Mouse (Mus musculus): Measurements from ENCODE around the gene Trrap. TPM values are rescaled to one million over a fixed set of nuclear protein-coding genes. Genes with fewer than 3 reads are reported as not detected.

Gene Trrap
- polyA plus RNA-seq, 1 experiment, result 43.0 TPM

- no peak for TF ChIP-seq FLI1 (IDR thresholded peaks at IDR 0.05; ENCODE audit: low read length)
- Histone ChIP-seq H3K4me3 (replicated peaks) (peak overlapping the region; percentile 70), H3K27me3 (replicated peaks) (peaks cover 12% of the 10 kb centered on the region), H3K4me1 (peaks cover 39% of the 10 kb centered on the region), H3K9me3 (no peaks in the 10 kb centered on the region; the same call in 1 of the 2 replicates), H3K36me3 (replicated peaks; ENCODE audit: low read length) (peaks cover 41% of the 10 kb centered on the region)
Measured at GRCm38 (mm10) chr5:144875892-144876291, 108.4 kb downstream of the Trrap start.

- peaks cover 53% of the 10 kb centered on the region for H3K36me3 ChIP-seq (replicated peaks; ENCODE audit: low read length)
- H3K27me3 ChIP-seq (replicated peaks), result peaks cover 12% of the 10 kb centered on the region
- H3K4me3 ChIP-seq (replicated peaks), result no peak overlapping the region
- H3K4me1 ChIP-seq, result peaks cover 32% of the 10 kb centered on the region
- H3K9me3 ChIP-seq, result no peaks in the 10 kb centered on the region
- no peak for TF ChIP-seq GATA1 (IDR thresholded peaks at IDR 0.05; ENCODE audit: borderline replicate concordance, low read length)
Measured at GRCm38 (mm10) chr5:144877021-144877420, 109.5 kb downstream of the Trrap start.

GRCm38 (mm10) chr5:144881670-144882399 is 114.3 kb downstream of the Trrap start:
- Histone ChIP-seq H3K27me3 (replicated peaks) (peaks cover 2% of the 10 kb centered on the region), H3K4me1 (peaks cover 23% of the 10 kb centered on the region), H3K36me3 (replicated peaks; ENCODE audit: low read length) (peaks cover 94% of the 10 kb centered on the region), H3K9me3 (no peaks in the 10 kb centered on the region; the same call in 1 of the 2 replicates), H3K4me3 (replicated peaks) (no peak overlapping the region)
- TF ChIP-seq FLI1 (IDR thresholded peaks at IDR 0.05; ENCODE audit: low read length) (no peak), GATA1 (IDR thresholded peaks at IDR 0.05; ENCODE audit: borderline replicate concordance, low read length) (no peak)

GRCm38 (mm10) chr5:144884629-144885217 is 117.2 kb downstream of the Trrap start:
- H3K4me1 ChIP-seq, result peaks cover 18% of the 10 kb centered on the region
- H3K36me3 ChIP-seq (replicated peaks; ENCODE audit: low read length), result peaks cover 94% of the 10 kb centered on the region
- H3K27me3 ChIP-seq (replicated peaks), result no peaks in the 10 kb centered on the region
- peak overlapping the region; percentile 53 for H3K4me3 ChIP-seq (replicated peaks)
- TF ChIP-seq GATA1 (IDR thresholded peaks at IDR 0.05; ENCODE audit: borderline replicate concordance, low read length) (no peak), FLI1 (IDR thresholded peaks at IDR 0.05; ENCODE audit: low read length) (no peak)
- peaks cover 10% of the 10 kb centered on the region; the same call in 1 of the 2 replicates for H3K9me3 ChIP-seq

GRCm38 (mm10) chr5:144885968-144886650 is 118.6 kb downstream of the Trrap start:
- peaks cover 88% of the 10 kb centered on the region for H3K36me3 ChIP-seq (replicated peaks; ENCODE audit: low read length)
- peaks cover 10% of the 10 kb centered on the region; the same call in 1 of the 2 replicates for H3K9me3 ChIP-seq
- H3K27me3 ChIP-seq (replicated peaks), result no peaks in the 10 kb centered on the region
- no peak for TF ChIP-seq GATA1 (IDR thresholded peaks at IDR 0.05; ENCODE audit: borderline replicate concordance, low read length)
- TF ChIP-seq FLI1 (IDR thresholded peaks at IDR 0.05; ENCODE audit: low read length), result no peak
- H3K4me1 ChIP-seq, result peaks cover 18% of the 10 kb centered on the region
- no peak overlapping the region for H3K4me3 ChIP-seq (replicated peaks)

GRCm38 (mm10) chr5:144891276-144891675 is 123.7 kb downstream of the Trrap start:
- H3K4me1 ChIP-seq, result peaks cover 14% of the 10 kb centered on the region
- peaks cover 79% of the 10 kb centered on the region for H3K36me3 ChIP-seq (replicated peaks; ENCODE audit: low read length)
- no peak overlapping the region for H3K4me3 ChIP-seq (replicated peaks)
- TF ChIP-seq GATA1 (IDR thresholded peaks at IDR 0.05; ENCODE audit: borderline replicate concordance, low read length) (no peak), FLI1 (IDR thresholded peaks at IDR 0.05; ENCODE audit: low read length) (no peak)
- H3K9me3 ChIP-seq, result peaks cover 10% of the 10 kb centered on the region; the same call in 1 of the 2 replicates
- no peaks in the 10 kb centered on the region for H3K27me3 ChIP-seq (replicated peaks)

GRCm38 (mm10) chr5:144897881-144898280 is 130.3 kb downstream of the Trrap start:
- H3K4me3 ChIP-seq (replicated peaks), result no peak overlapping the region
- TF ChIP-seq GATA1 (IDR thresholded peaks at IDR 0.05; ENCODE audit: borderline replicate concordance, low read length), result no peak
- TF ChIP-seq FLI1 (IDR thresholded peaks at IDR 0.05; ENCODE audit: low read length), result no peak
- H3K4me1 ChIP-seq, result peaks cover 43% of the 10 kb centered on the region
- no peaks in the 10 kb centered on the region for H3K27me3 ChIP-seq (replicated peaks)
- H3K9me3 ChIP-seq, result peaks cover 15% of the 10 kb centered on the region
- peaks cover 73% of the 10 kb centered on the region for H3K36me3 ChIP-seq (replicated peaks; ENCODE audit: low read length)

- TF ChIP-seq GATA1 (IDR thresholded peaks at IDR 0.05; ENCODE audit: borderline replicate concordance, low read length) (0 out of 3 replicates have a peak, but pooled peaks have one; percentile 14), FLI1 (IDR thresholded peaks at IDR 0.05; ENCODE audit: low read length) (no peak)
- H3K9me3 ChIP-seq, result peaks cover 15% of the 10 kb centered on the region
- peaks cover 3% of the 10 kb centered on the region for H3K27me3 ChIP-seq (replicated peaks)
- H3K36me3 ChIP-seq (replicated peaks; ENCODE audit: low read length), result peaks cover 66% of the 10 kb centered on the region
- H3K4me1 ChIP-seq, result peaks cover 46% of the 10 kb centered on the region
- peak overlapping the region; percentile 79 for H3K4me3 ChIP-seq (replicated peaks)
Measured at GRCm38 (mm10) chr5:144898448-144899052, 131.0 kb downstream of the Trrap start.

GRCm38 (mm10) chr5:144901035-144901434 is 133.5 kb downstream of the Trrap start:
- peaks cover 38% of the 10 kb centered on the region for H3K4me1 ChIP-seq
- no peak overlapping the region for H3K4me3 ChIP-seq (replicated peaks)
- TF ChIP-seq GATA1 (IDR thresholded peaks at IDR 0.05; ENCODE audit: borderline replicate concordance, low read length) (no peak), FLI1 (IDR thresholded peaks at IDR 0.05; ENCODE audit: low read length) (no peak)
- peaks cover 15% of the 10 kb centered on the region for H3K9me3 ChIP-seq
- peaks cover 52% of the 10 kb centered on the region for H3K36me3 ChIP-seq (replicated peaks; ENCODE audit: low read length)
- peaks cover 3% of the 10 kb centered on the region for H3K27me3 ChIP-seq (replicated peaks)

Data from megakaryocyte, embryonic 14.5 days (primary cell).